27 mouse cellular contexts compared by ENCODE assay signal in the genomic region with DNA sequence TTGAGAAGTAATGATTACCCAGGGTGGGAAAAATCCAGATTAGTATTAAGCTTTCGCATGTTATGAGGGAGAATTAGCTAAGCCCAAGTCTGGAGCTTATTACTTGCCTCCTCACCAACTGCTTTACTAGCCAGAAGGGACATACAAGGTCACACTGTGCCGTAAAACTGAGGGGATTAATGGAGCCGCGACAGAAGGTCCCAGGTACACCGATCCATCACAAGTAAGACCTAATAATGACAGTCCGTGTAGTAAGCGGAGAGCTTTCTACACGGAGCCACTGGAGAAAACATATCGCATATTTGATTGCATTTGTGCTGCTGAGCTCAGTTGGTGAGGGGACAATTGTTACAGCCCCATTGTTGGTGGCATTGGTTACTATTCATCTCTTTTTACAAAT.
A peak's percentile ranks its signal among the peaks of the same experiment; 100 is the strongest.
DNase-seq lines count a peak whose midpoint lies in the region; ATAC-seq lines count a peak whose summit lies in the region.
"Had no signal": no experiment of that assay in that cellular context is flagged by ENCODE, and none has a peak within 500 bp of the region (broad histone marks: within the 10 kb centered on the region; RNA-seq: fewer than 3 reads in every experiment).

No protein-coding gene starts in this region.

- H3K9me3 ChIP-seq in limb, embryonic 11.5 days (ENCODE audit: control insufficient read depth, low read length), result no peaks in the 10 kb centered on the region
- no peaks in the 10 kb centered on the region for H3K9me3 ChIP-seq in limb, embryonic 10.5 days (replicated peaks)
- no peaks in the 10 kb centered on the region for H3K9me3 ChIP-seq in neural tube, embryonic 14.5 days (ENCODE audit: control insufficient read depth, low read length)
- no peaks in the 10 kb centered on the region for H3K9me3 ChIP-seq in limb, embryonic 12.5 days
- H3K9me3 ChIP-seq: forebrain, embryonic 10.5 days; forebrain, embryonic 13.5 days; G1E; heart, embryonic 10.5 days; heart, embryonic 13.5 days; hindbrain, embryonic 12.5 days had no signal

- no peaks in the 10 kb centered on the region for H3K27me3 ChIP-seq in limb, embryonic 11.5 days (ENCODE audit: control insufficient read depth, insufficient read depth, low read length)
- H3K27me3 ChIP-seq in limb, embryonic 10.5 days (ENCODE audit: low read depth, poor library complexity, severe bottlenecking), result no peaks in the 10 kb centered on the region
- H3K27me3 ChIP-seq in neural tube, embryonic 14.5 days (ENCODE audit: control insufficient read depth, insufficient read depth, low read length), result no peaks in the 10 kb centered on the region
- H3K27me3 ChIP-seq in limb, embryonic 12.5 days, result no peaks in the 10 kb centered on the region
- H3K27me3 ChIP-seq: CH12.LX; forebrain, embryonic 13.5 days; heart, embryonic 13.5 days; hindbrain, embryonic 12.5 days had no signal

- H3K27ac ChIP-seq in limb, embryonic 11.5 days (replicated peaks; ENCODE audit: low read depth, low read length), result no peak overlapping the region
- no peak overlapping the region for H3K27ac ChIP-seq in limb, embryonic 10.5 days
- no peak overlapping the region for H3K27ac ChIP-seq in neural tube, embryonic 14.5 days (ENCODE audit: low read depth, low read length)
- 0 out of 2 replicates have a peak overlapping the region, but pooled peaks have one; percentile 13 for H3K27ac ChIP-seq in limb, embryonic 12.5 days
- H3K27ac ChIP-seq: forebrain, embryonic 10.5 days; forebrain, embryonic 13.5 days; heart, adult 2 months; heart, embryonic 10.5 days; heart, embryonic 13.5 days; hindbrain, embryonic 12.5 days had no signal

- H3K4me1 ChIP-seq in limb, embryonic 11.5 days (ENCODE audit: control insufficient read depth, insufficient read depth, low read length), result no peaks in the 10 kb centered on the region; the same call in 1 of the 2 replicates
- peaks cover 10% of the 10 kb centered on the region; the same call in 1 of the 2 replicates for H3K4me1 ChIP-seq in limb, embryonic 10.5 days
- H3K4me1 ChIP-seq in neural tube, embryonic 14.5 days (ENCODE audit: control insufficient read depth, insufficient read depth, low read length), result no peaks in the 10 kb centered on the region
- peaks cover 19% of the 10 kb centered on the region for H3K4me1 ChIP-seq in limb, embryonic 12.5 days (replicated peaks)
- H3K4me1 ChIP-seq: forebrain, embryonic 10.5 days; forebrain, embryonic 13.5 days; heart, embryonic 10.5 days; heart, embryonic 13.5 days; hindbrain, embryonic 12.5 days had no signal

- H3K9ac ChIP-seq in limb, embryonic 11.5 days (ENCODE audit: low read length), result no peak overlapping the region
- H3K9ac ChIP-seq in neural tube, embryonic 14.5 days (replicated peaks; ENCODE audit: low read depth, low read length), result no peak overlapping the region
- no peak overlapping the region for H3K9ac ChIP-seq in limb, embryonic 12.5 days (replicated peaks)
- H3K9ac ChIP-seq: forebrain, embryonic 13.5 days; heart, embryonic 13.5 days; hindbrain, embryonic 12.5 days had no signal

- H3K4me2 ChIP-seq in limb, embryonic 11.5 days (ENCODE audit: low read depth, severe bottlenecking), result no peak overlapping the region
- no peak overlapping the region for H3K4me2 ChIP-seq in neural tube, embryonic 14.5 days (ENCODE audit: low read depth, low read length)
- peak overlapping the region; percentile 8; the same call in 1 of the 2 replicates for H3K4me2 ChIP-seq in limb, embryonic 12.5 days
- H3K4me2 ChIP-seq: forebrain, embryonic 13.5 days; heart, embryonic 13.5 days; hindbrain, embryonic 12.5 days had no signal

- WGBS in limb, embryonic 11.5 days, result 38% methylated on average over 9 of the region's 9 CpGs
- WGBS in limb, embryonic 10.5 days, result 75% methylated on average over 9 of the region's 9 CpGs
- WGBS in neural tube, embryonic 14.5 days, result 61% methylated on average over 9 of the region's 9 CpGs
- 35% methylated on average over 9 of the region's 9 CpGs for WGBS in limb, embryonic 12.5 days

- H3K4me3 ChIP-seq in limb, embryonic 11.5 days (ENCODE audit: low read depth, low read length), result no peak overlapping the region
- no peak overlapping the region for H3K4me3 ChIP-seq in limb, embryonic 10.5 days
- H3K4me3 ChIP-seq in neural tube, embryonic 14.5 days (ENCODE audit: low read depth, low read length), result no peak overlapping the region
- H3K4me3 ChIP-seq in limb, embryonic 12.5 days (replicated peaks), result no peak overlapping the region
- H3K4me3 ChIP-seq: forebrain, embryonic 10.5 days; forebrain, embryonic 13.5 days; heart, adult 2 months; heart, embryonic 10.5 days; heart, embryonic 13.5 days; hindbrain, embryonic 12.5 days had no signal

- ATAC-seq in limb, embryonic 11.5 days (ENCODE audit: insufficient number of reproducible peaks, low FRiP score, low TSS enrichment, low read depth), result no peak
- ATAC-seq in neural tube, embryonic 14.5 days (ENCODE audit: low read depth), result peak; percentile 60; the same call in 1 of the 2 replicates
- no peak for ATAC-seq in limb, embryonic 12.5 days (ENCODE audit: insufficient number of reproducible peaks, insufficient read depth, low FRiP score, low TSS enrichment, low read depth)
- ATAC-seq: forebrain, embryonic 13.5 days; forebrain, embryonic 16.5 days; hindbrain, embryonic 16.5 days; Patski had no signal

- H3K36me3 ChIP-seq in limb, embryonic 11.5 days (ENCODE audit: control insufficient read depth, insufficient read depth, low read length), result no peaks in the 10 kb centered on the region
- H3K36me3 ChIP-seq in limb, embryonic 10.5 days, result no peaks in the 10 kb centered on the region
- H3K36me3 ChIP-seq in neural tube, embryonic 14.5 days (ENCODE audit: control insufficient read depth, insufficient read depth, low read length), result no peaks in the 10 kb centered on the region
- H3K36me3 ChIP-seq in limb, embryonic 12.5 days, result no peaks in the 10 kb centered on the region
- H3K36me3 ChIP-seq: forebrain, embryonic 10.5 days; G1E; heart, embryonic 10.5 days; heart, embryonic 13.5 days; hindbrain, embryonic 12.5 days had no signal

- DNase-seq in limb, embryonic 11.5 days (ENCODE audit: low spot score), result peak; percentile 28
- DNase-seq in limb, embryonic 10.5 days (ENCODE audit: low spot score), result no peak
- DNase-seq in neural tube, embryonic 10.5 days (ENCODE audit: extremely low spot score, low spot score), result no peak
- DNase-seq in layer of hippocampus, adult 18-20 months (ENCODE audit: low spot score in 2 of 2), result no peak
- DNase-seq: adrenal gland, postnatal 10 days; adrenal gland, postnatal 36 days; B cell, adult 2 months; cerebellum, adult 11 months; cerebellum, adult 8-10 months; cerebellum, postnatal 10 days; gastrocnemius, postnatal 10 days; gastrocnemius, postnatal 36 days; heart, adult 2 months; heart, postnatal 14 days; heart, postnatal 4 days had no signal
